Mouse (Mus musculus): ENCODE results near the gene Snrk.

DNA sequence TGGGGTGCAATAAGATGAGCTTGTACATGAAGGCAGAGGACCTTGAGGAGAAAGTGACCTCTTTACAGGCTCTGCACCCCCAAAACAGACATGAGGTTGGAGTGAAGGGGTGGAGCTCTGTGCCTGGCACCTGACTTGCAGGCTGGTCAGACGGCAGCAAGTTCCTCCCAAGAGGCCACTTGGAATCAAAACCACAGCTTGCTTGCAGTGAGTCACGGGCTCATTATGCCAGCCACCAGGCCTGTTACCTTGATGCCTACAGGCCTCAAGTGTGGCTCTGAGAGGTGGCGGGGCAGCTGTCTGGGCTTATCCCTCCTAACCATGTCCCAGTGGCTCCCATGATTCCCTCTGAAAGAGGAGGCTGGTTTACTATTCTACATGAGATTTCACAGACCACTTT lies 63.0 kb downstream of the Snrk start:
- TF ChIP-seq EP300 (IDR thresholded peaks at IDR 0.05; ENCODE audit: low read depth), result no peak
- TF ChIP-seq CTCF (IDR thresholded peaks at IDR 0.05; ENCODE audit: low read depth), result no peak

Measured in liver, postnatal 0 days (tissue).